Mouse (Mus musculus) kidney, embryonic 16.5 days (tissue): Measurements from ENCODE around the gene Mepe. TPM values are rescaled to one million over a fixed set of nuclear protein-coding genes. Genes with fewer than 3 reads are reported as not detected.

Experiments used
- ATAC-seq: fragments of 200-750 bp; cut with Nextera tagmentation; 2 replicates; pipeline ENCODE4 v1.8.0; 2017; ENCODE audit warnings: moderate TSS enrichment; ENCODE audit not compliant: low FRiP score, low TSS enrichment
- H3K27ac ChIP-seq: fragments of 300-500 bp; sonication (generic); 2 replicates; pipeline ENCODE4 v1.5.1; 2014; ENCODE audit warnings: low read length
- H3K27me3 ChIP-seq: fragments of 300-500 bp; sonication (generic); 2 replicates; pipeline ENCODE4 v1.6.1; 2014; ENCODE audit warnings: low read length, control low read depth, mixed read lengths; ENCODE audit not compliant: insufficient read depth
- H3K36me3 ChIP-seq: fragments of 300-500 bp; sonication (generic); 2 replicates; pipeline ENCODE4 v1.6.1; 2014; ENCODE audit warnings: low read length, control low read depth, mixed read lengths; ENCODE audit not compliant: insufficient read depth
- H3K4me1 ChIP-seq: fragments of 300-500 bp; sonication (generic); 2 replicates; pipeline ENCODE4 v1.6.1; 2014; ENCODE audit warnings: low read length, control low read depth, mixed read lengths; ENCODE audit not compliant: insufficient read depth
- H3K4me2 ChIP-seq: fragments of 300-500 bp; sonication (generic); replicated peaks from 2 replicates; pipeline ENCODE4 v1.6.1; 2014; ENCODE audit warnings: low read depth, low read length
- H3K4me3 ChIP-seq: fragments of 300-500 bp; sonication (generic); 2 replicates; pipeline ENCODE4 v1.5.1; 2014; ENCODE audit warnings: mild to moderate bottlenecking, low read length
- H3K9ac ChIP-seq: fragments of 300-500 bp; sonication (generic); replicated peaks from 2 replicates; pipeline ENCODE4 v1.6.1; 2014; ENCODE audit warnings: low read length
- H3K9me3 ChIP-seq: fragments of 300-500 bp; sonication (generic); 2 replicates; pipeline ENCODE4 v1.6.1; 2016; ENCODE audit warnings: low read length, control low read depth
- WGBS: fragments of 180-500 bp; shearing (Covaris S2); extraction: QIAGEN DNeasy Blood & Tissue Kit; methylation state at CpG from one replicate; pipeline ENCODE4 v1.1.7; 2014; 5-methylcytosine and 5-hydroxymethylcytosine counted together
- polyA plus RNA-seq: library from polyadenylated mRNA; unstranded; fragments of >200 nt; fragmentation: Nextera tagmentation; extraction: Ambion mirVana; gene quantifications from 2 replicates; pipeline ENCODE4 v1.2.1, GENCODE M21; 2015

The Mepe gene
- not detected in 2 replicates for polyA plus RNA-seq

GRCm38 (mm10) chr5:104325029-104325428 is at the start of gene Mepe:
Mepe (plus strand) TSS chr5:104325329.
- H3K27ac ChIP-seq, result no peak within 1 kb of the TSS
- H3K9me3 ChIP-seq, result no peaks in the 10 kb centered on the region
- ATAC-seq, result no peak
- no peak within 1 kb of the TSS for H3K4me3 ChIP-seq
- no peak within 1 kb of the TSS for H3K4me2 ChIP-seq
- no peaks in the 10 kb centered on the region for H3K36me3 ChIP-seq
- no peak within 1 kb of the TSS for H3K9ac ChIP-seq
- 88% methylated on average over 6 of the region's 6 CpGs for whole genome bisulfite sequencing
- H3K4me1 ChIP-seq, result no peaks in the 10 kb centered on the region
- no peaks in the 10 kb centered on the region for H3K27me3 ChIP-seq

GRCm38 (mm10) chr5:104294201-104294600 is 30.9 kb upstream of the Mepe start:
- no peaks in the 10 kb centered on the region for H3K9me3 ChIP-seq
- H3K27ac ChIP-seq, result no peak overlapping the region
- H3K36me3 ChIP-seq, result no peaks in the 10 kb centered on the region
- no peaks in the 10 kb centered on the region for H3K4me1 ChIP-seq
- H3K4me2 ChIP-seq, result no peak overlapping the region
- no peak overlapping the region for H3K9ac ChIP-seq
- WGBS, result 80% methylated on average over 6 of the region's 6 CpGs
- no peak for ATAC-seq
- H3K4me3 ChIP-seq, result no peak overlapping the region
- no peaks in the 10 kb centered on the region for H3K27me3 ChIP-seq

- Histone ChIP-seq H3K4me1 (no peaks in the 10 kb centered on the region), H3K9me3 (no peaks in the 10 kb centered on the region), H3K4me2 (no peak within 1 kb of the TSS), H3K4me3 (no peak within 1 kb of the TSS), H3K27ac (no peak within 1 kb of the TSS), H3K9ac (no peak within 1 kb of the TSS), H3K27me3 (no peaks in the 10 kb centered on the region), H3K36me3 (no peaks in the 10 kb centered on the region)
- 64% methylated on average over 6 of the region's 6 CpGs for WGBS
- no peak for ATAC-seq
Observed at GRCm38 (mm10) chr5:104298994-104299393, 26.1 kb upstream of the Mepe start, which contains the start of gene Ibsp. Ibsp (plus strand) TSS chr5:104299171.

- H3K27me3 ChIP-seq, result no peaks in the 10 kb centered on the region
- H3K4me2 ChIP-seq, result no peak overlapping the region
- H3K9ac ChIP-seq, result no peak overlapping the region
- no peak overlapping the region for H3K4me3 ChIP-seq
- ATAC-seq, result no peak
- H3K36me3 ChIP-seq, result no peaks in the 10 kb centered on the region
- H3K4me1 ChIP-seq, result no peaks in the 10 kb centered on the region
- WGBS, result 87% methylated on average over 1 of the region's 1 CpGs
- H3K27ac ChIP-seq, result no peak overlapping the region
- no peaks in the 10 kb centered on the region for H3K9me3 ChIP-seq
Observed at GRCm38 (mm10) chr5:104314073-104314472, 11.1 kb upstream of the Mepe start.

- no peaks in the 10 kb centered on the region for H3K27me3 ChIP-seq
- no peaks in the 10 kb centered on the region for H3K9me3 ChIP-seq
- no peak for ATAC-seq
- no peaks in the 10 kb centered on the region for H3K36me3 ChIP-seq
- 76% methylated on average over 4 of the region's 4 CpGs for WGBS
- H3K27ac ChIP-seq, result no peak overlapping the region
- H3K9ac ChIP-seq, result no peak overlapping the region
- no peaks in the 10 kb centered on the region for H3K4me1 ChIP-seq
- no peak overlapping the region for H3K4me3 ChIP-seq
- H3K4me2 ChIP-seq, result no peak overlapping the region
Observed at GRCm38 (mm10) chr5:104326884-104327283, 1.8 kb downstream of the Mepe start.

GRCm38 (mm10) chr5:104327389-104327788 is 2.3 kb downstream of the Mepe start:
- no peaks in the 10 kb centered on the region for H3K9me3 ChIP-seq
- H3K4me1 ChIP-seq, result no peaks in the 10 kb centered on the region
- no peak overlapping the region for H3K9ac ChIP-seq
- no peak overlapping the region for H3K27ac ChIP-seq
- 87% methylated on average over 8 of the region's 8 CpGs for WGBS
- ATAC-seq, result no peak
- no peak overlapping the region for H3K4me3 ChIP-seq
- no peak overlapping the region for H3K4me2 ChIP-seq
- no peaks in the 10 kb centered on the region for H3K27me3 ChIP-seq
- H3K36me3 ChIP-seq, result no peaks in the 10 kb centered on the region

- no peaks in the 10 kb centered on the region for H3K36me3 ChIP-seq
- no peak overlapping the region for H3K4me3 ChIP-seq
- no peak; the same call in 1 of the 2 replicates for ATAC-seq
- H3K4me1 ChIP-seq, result no peaks in the 10 kb centered on the region
- H3K9ac ChIP-seq, result no peak overlapping the region
- no peaks in the 10 kb centered on the region for H3K9me3 ChIP-seq
- no peak overlapping the region for H3K27ac ChIP-seq
- no peaks in the 10 kb centered on the region for H3K27me3 ChIP-seq
- no peak overlapping the region for H3K4me2 ChIP-seq
Observed at GRCm38 (mm10) chr5:104327876-104328275, 2.7 kb downstream of the Mepe start.

GRCm38 (mm10) chr5:104328317-104328850 is 3.3 kb downstream of the Mepe start:
- no peak overlapping the region for H3K9ac ChIP-seq
- H3K4me2 ChIP-seq, result no peak overlapping the region
- no peaks in the 10 kb centered on the region for H3K36me3 ChIP-seq
- H3K27me3 ChIP-seq, result no peaks in the 10 kb centered on the region
- no peak for ATAC-seq
- H3K4me1 ChIP-seq, result 0 out of 2 replicates have a peak, but pooled peaks cover 3% of the 10 kb centered on the region
- no peak overlapping the region for H3K27ac ChIP-seq
- H3K4me3 ChIP-seq, result no peak overlapping the region
- H3K9me3 ChIP-seq, result no peaks in the 10 kb centered on the region
- 72% methylated on average over 4 of the region's 4 CpGs for WGBS

- H3K4me1 ChIP-seq, result 0 out of 2 replicates have a peak, but pooled peaks cover 3% of the 10 kb centered on the region
- 81% methylated on average over 5 of the region's 5 CpGs for WGBS
- H3K4me2 ChIP-seq, result no peak overlapping the region
- ATAC-seq, result no peak
- H3K36me3 ChIP-seq, result no peaks in the 10 kb centered on the region
- no peak overlapping the region for H3K9ac ChIP-seq
- no peak overlapping the region for H3K4me3 ChIP-seq
- H3K27ac ChIP-seq, result no peak overlapping the region
- no peaks in the 10 kb centered on the region for H3K9me3 ChIP-seq
- H3K27me3 ChIP-seq, result no peaks in the 10 kb centered on the region
Observed at GRCm38 (mm10) chr5:104329381-104329780, 4.3 kb downstream of the Mepe start.

GRCm38 (mm10) chr5:104330088-104330487 is 5.0 kb downstream of the Mepe start:
- H3K4me3 ChIP-seq, result no peak overlapping the region
- H3K27ac ChIP-seq, result no peak overlapping the region
- H3K4me1 ChIP-seq, result 0 out of 2 replicates have a peak, but pooled peaks cover 3% of the 10 kb centered on the region
- WGBS, result 83% methylated on average over 5 of the region's 5 CpGs
- H3K4me2 ChIP-seq, result no peak overlapping the region
- no peaks in the 10 kb centered on the region for H3K9me3 ChIP-seq
- no peak overlapping the region for H3K9ac ChIP-seq
- no peaks in the 10 kb centered on the region for H3K27me3 ChIP-seq
- no peaks in the 10 kb centered on the region for H3K36me3 ChIP-seq
- no peak for ATAC-seq
